Mouse (Mus musculus): ENCODE data around the gene Ctsf.
"Not testable (repeated sequence)": the region's sequence is repeated elsewhere in the genome, so short reads cannot be mapped to it uniquely, and the experiment has no call there.

Gene Ctsf

GRCm38 (mm10) chr19:4850281-4850680 is 4.6 kb upstream of the Ctsf start:
- DNase-seq: no peak

GRCm38 (mm10) chr19:4855470-4855820 is 515 bp downstream of the Ctsf start:
- no peak for DNase-seq

- no peak for DNase-seq
Measured at GRCm38 (mm10) chr19:4855951-4856350, 1.0 kb downstream of the Ctsf start.

GRCm38 (mm10) chr19:4859081-4859480 is 4.2 kb downstream of the Ctsf start:
- DNase-seq: no peak

GRCm38 (mm10) chr19:4863048-4863447 is 8.1 kb downstream of the Ctsf start:
- no peak for DNase-seq

- no peak for DNase-seq
Measured at GRCm38 (mm10) chr19:4865147-4865546, 10.2 kb downstream of the Ctsf start.

- DNase-seq: not testable (repeated sequence)
Measured at GRCm38 (mm10) chr19:4874613-4875012, 19.7 kb downstream of the Ctsf start.

GRCm38 (mm10) chr19:4876241-4876640 is 21.3 kb downstream of the Ctsf start:
- DNase-seq: no peak

GRCm38 (mm10) chr19:4876755-4877154 is 21.8 kb downstream of the Ctsf start:
- no peak for DNase-seq

- no peak for DNase-seq
Measured at GRCm38 (mm10) chr19:4877785-4878184, 22.9 kb downstream of the Ctsf start, which contains the start of gene Actn3. TSS of gene Actn3 (minus strand) at chr19:4877909.

- DNase-seq: peak; percentile 93
Measured at GRCm38 (mm10) chr19:4878405-4879323, 23.7 kb downstream of the Ctsf start, which contains the start of gene Zdhhc24. TSS of gene Zdhhc24 (plus strand) at chr19:4878668.

- DNase-seq: no peak
Measured at GRCm38 (mm10) chr19:4879324-4879703, 24.4 kb downstream of the Ctsf start.

GRCm38 (mm10) chr19:4883961-4884360 is 29.0 kb downstream of the Ctsf start:
- no peak for DNase-seq

GRCm38 (mm10) chr19:4889791-4890190 is 34.9 kb downstream of the Ctsf start:
- no peak for DNase-seq

GRCm38 (mm10) chr19:4891798-4892197 is 36.9 kb downstream of the Ctsf start:
- DNase-seq: no peak

GRCm38 (mm10) chr19:4896780-4897520 is 42.0 kb downstream of the Ctsf start:
- no peak for DNase-seq

GRCm38 (mm10) chr19:4898972-4899371 is 44.0 kb downstream of the Ctsf start:
- DNase-seq: no peak

- DNase-seq: no peak
Measured at GRCm38 (mm10) chr19:4899888-4900287, 45.0 kb downstream of the Ctsf start.

- peak; percentile 80 for DNase-seq
Measured at GRCm38 (mm10) chr19:4905979-4906794, 51.3 kb downstream of the Ctsf start, which contains the start of gene Bbs1. TSS of gene Bbs1 (minus strand) at chr19:4906628.

GRCm38 (mm10) chr19:4908107-4908506 is 53.2 kb downstream of the Ctsf start:
- no peak for DNase-seq

- no peak for DNase-seq
Measured at GRCm38 (mm10) chr19:4909376-4909775, 54.4 kb downstream of the Ctsf start.
